Mouse (Mus musculus): ENCODE measurements around the gene Thsd7b.
"Not testable (repeated sequence)": the region's sequence is repeated elsewhere in the genome, so short reads cannot be mapped to it uniquely, and the experiment has no call there.

Gene Thsd7b

DNA sequence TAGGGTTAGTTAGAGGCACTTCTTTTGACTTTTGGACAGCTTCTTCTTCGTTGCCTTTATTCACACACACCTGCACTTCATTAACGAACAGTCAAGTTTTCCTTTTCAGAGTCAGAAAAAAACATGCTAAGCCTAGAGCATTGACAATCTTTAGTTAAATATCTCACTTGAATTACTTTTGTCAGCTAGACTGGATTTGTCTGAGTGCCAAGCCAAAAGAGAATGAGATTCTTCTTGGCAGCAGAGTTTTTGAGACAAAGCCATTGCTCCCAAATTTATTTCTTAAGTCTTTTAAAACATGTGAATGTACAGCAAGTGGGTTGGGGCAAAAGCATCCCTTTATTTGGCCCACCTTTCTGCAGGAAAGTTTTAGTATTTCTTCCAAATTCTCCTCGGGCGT lies 362.0 kb downstream of the Thsd7b start:
- DNase-seq (ENCODE audit: low spot score): no peak

DNA sequence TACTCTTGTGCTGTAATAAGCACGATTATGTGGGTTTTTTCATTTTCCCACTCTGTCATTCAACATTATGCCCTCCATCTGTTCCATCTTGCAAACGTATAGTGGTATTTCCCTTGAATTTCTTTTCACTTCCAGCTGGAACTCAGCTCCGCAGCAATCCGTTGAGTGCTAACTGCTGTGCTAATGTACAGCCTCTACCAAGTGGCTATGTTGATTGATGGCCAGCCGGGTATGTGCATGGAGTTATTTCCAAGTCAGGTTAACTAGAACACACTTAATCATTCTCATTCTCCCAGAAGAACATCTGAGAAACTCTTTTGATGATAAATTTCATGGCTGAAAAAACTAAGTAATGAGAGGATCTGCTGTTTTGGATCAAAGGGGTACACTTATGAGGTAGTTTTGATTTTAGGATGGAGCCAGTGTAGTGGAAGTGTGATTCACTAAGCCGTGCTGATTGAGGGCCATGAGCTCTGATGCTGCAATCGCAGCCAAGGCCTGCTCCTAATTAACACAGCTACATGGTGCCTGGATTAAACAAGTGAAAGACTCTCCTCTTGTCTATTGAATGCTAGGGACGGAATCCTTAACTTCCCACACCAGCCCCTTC lies 371.3 kb downstream of the Thsd7b start:
- DNase-seq (ENCODE audit: low spot score): peak; percentile 33

DNA sequence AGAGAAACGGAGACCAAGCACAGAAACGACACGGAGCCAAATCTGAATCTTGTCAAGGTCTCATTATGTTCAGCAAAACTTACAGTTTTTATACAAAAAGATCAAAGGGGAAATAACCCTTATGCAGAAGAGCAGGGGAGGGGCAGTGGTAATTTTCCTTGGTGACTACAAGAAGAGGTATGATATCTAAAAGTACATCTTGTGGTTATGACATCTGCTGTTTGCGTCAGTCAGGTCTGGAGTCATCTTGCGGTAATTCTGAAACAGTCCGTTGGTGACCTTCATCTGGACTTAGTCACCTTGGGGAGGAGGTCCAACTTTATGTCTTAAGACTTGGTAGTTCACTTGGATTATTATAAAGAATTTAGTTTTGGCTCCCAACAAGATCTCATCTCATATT lies 378.3 kb downstream of the Thsd7b start:
- not testable (repeated sequence) for DNase-seq (ENCODE audit: low spot score)

DNA sequence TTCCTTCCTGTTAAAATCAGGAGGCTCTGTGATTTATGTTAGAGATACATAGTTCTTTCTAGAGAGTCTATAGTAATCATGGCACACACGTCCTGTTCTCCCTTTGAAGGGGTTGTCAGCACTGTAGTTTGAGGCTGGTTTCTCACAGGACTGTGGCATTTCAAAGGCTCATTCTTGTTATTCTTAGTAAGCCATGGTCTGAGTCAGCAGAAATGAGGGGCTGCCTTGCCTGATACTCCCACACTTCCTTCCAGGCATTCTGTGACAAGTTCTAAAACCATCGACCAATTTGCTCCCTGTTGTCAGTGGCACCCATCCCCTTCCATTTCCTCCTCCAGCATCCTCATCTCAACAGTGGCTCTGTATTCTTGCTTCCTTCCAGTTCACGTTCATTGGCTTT lies 384.9 kb downstream of the Thsd7b start:
- no peak for DNase-seq (ENCODE audit: low spot score)

DNA sequence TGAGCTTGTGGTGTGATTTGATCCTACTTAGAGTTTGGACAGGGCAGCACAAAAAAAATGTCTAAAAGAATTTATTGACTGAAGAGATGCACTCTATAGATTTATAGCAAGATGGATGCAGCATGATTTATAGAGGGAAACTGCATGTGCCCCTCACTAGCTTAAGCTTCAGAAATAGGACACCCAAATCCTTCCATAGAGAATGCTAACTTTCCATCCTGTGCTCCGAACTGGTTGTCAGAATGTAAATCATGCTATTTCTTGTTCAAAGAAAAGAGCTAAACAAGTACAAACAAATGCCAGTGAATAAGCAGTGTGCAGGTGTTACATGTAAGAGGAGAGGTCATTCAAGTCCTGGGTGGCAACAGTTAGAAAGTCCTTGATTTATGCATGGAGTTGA lies 402.8 kb downstream of the Thsd7b start:
- DNase-seq (ENCODE audit: low spot score): no peak

GRCm38 (mm10) chr1:129678851-129679250 lies 405.7 kb downstream of the Thsd7b start:
- no peak for DNase-seq (ENCODE audit: low spot score)

DNA sequence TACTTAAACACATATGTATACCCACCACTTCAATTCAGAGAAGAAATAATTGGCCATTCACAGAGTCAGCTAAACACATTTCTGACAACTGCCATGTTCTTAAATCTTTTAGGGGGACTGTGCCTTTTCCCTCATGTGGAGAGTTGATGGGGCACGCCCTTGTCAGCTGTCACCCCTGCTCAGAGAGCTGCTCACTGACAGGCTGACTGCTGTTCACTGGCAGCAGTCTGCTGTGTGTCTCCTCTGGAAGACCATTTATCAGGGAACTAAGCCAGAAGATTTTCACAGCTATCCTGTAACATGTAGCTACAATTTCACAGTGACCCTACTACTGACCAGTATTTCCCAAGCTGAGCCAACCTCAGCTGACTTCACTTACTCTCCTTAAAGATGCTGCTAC lies 432.6 kb downstream of the Thsd7b start:
- no peak for DNase-seq (ENCODE audit: low spot score)

DNA sequence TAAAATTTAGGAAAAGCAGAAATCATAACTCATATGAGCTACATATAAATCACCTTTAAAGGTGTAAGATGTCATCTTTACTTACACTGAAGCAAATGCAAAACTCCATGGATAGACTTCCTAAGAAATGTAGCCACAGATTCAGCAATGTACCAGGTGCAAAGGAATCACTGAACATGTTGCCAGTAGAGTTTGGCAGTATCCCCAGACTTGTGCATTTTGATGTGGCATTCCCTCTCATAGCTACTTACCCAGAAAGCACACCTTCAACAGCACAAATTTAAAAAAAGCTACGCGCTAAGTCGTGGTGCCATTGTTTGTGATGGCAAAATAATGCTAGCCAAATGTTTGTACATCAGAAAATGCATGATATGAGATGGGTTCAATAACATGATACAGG lies 439.6 kb downstream of the Thsd7b start:
- DNase-seq (ENCODE audit: low spot score): no peak

- DNase-seq (ENCODE audit: low spot score): no peak
Measured at GRCm38 (mm10) chr1:129713571-129713970, 440.5 kb downstream of the Thsd7b start.

- no peak for DNase-seq (ENCODE audit: low spot score)
Measured at GRCm38 (mm10) chr1:129719592-129719991, 446.5 kb downstream of the Thsd7b start.

DNA sequence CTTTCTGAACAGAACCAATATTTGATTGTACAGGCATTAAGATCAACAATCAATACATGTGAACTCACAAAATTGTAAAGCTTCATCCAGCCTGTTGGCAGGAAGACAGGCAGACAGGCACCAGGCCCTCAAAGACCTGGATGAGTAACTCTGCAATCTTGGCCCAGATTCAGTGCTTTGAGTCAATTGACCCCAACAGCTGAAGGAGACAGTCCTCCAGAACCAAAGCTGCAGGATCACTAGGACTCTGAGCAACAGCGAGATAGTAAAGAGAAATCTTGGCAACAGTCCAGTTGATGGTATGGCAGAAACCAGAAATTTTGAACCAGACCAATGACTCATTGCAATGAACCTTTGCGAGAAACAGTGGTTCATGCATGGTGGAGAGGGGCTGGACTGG lies 458.9 kb downstream of the Thsd7b start:
- DNase-seq (ENCODE audit: low spot score): no peak

DNA sequence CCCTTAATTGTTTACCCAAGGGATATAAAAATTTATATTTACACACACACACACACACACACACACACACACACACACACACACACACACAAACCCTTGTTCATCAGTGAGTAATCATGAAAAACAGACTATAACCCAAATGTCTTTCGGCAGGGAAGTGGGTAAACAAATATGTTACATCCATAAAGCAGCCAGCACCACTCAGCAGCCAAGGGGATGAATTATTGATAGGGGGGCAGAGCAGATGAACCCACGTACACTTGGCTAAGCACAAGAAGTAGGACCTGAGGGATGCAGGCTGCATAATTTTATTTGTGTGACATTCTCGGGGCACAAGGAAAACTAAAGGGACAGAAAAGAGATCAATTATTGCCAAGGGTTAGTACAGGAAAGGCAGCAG lies 474.5 kb downstream of the Thsd7b start:
- DNase-seq (ENCODE audit: low spot score): no peak

- DNase-seq (ENCODE audit: low spot score): no peak
Measured at GRCm38 (mm10) chr1:129756548-129757240, 483.6 kb downstream of the Thsd7b start.

DNA sequence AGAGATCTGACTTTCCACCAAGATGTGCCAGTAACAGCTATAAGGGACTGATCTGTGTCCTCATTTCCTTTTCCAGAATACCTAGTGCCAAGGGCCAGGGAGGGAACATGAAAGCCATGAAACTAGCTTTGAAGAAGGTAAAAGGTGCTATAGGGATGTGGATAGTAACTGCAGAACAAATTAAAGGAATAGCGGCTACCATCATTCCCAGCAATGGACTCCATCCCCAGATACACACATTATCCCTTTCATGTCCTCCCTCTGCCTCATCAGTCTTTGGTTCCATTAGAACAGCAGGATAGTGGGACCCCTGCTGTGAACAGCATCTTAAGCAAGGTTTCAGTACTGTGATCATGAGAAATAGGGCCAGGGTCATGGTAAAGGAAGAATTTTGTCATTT lies 485.9 kb downstream of the Thsd7b start:
- DNase-seq (ENCODE audit: low spot score): no peak

DNA sequence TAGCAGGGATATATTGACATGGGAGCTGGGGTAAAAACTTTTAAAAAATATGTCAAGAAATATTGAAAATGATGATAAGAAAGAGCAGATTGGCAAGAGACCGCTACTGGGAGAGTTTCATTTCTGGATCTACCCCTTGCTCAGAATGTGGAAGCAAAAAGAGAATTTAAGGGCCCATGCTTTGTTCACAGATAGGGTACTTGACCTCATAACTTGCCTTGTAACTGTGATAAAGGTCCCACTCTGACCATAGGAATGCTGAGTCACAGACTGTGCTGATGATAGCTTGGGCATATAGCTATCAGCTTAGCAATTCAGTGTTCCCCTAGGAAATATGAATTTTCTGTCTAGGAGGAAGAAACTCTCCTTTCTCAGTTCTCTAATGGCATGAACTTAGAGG lies 488.1 kb downstream of the Thsd7b start:
- DNase-seq (ENCODE audit: low spot score): no peak

DNA sequence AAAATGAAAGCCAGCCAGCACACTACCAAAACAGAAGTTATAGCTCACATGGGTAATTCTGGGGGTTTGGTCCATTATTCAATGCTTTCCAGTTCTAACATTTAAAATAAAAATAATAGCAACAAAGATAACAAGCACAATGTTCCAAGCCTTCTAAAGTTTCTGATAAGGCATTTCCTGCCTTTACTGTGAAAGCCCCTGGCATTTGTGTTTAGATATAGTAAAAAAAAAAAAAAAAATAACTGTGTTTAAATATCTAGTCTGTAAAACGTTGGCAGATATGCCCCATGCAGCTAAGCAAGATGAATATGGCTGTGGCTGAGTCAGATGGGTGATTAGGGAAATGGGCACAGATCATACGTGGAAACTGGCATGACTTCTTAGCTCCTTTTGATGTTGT lies 491.6 kb downstream of the Thsd7b start:
- DNase-seq (ENCODE audit: low spot score): no peak

DNA sequence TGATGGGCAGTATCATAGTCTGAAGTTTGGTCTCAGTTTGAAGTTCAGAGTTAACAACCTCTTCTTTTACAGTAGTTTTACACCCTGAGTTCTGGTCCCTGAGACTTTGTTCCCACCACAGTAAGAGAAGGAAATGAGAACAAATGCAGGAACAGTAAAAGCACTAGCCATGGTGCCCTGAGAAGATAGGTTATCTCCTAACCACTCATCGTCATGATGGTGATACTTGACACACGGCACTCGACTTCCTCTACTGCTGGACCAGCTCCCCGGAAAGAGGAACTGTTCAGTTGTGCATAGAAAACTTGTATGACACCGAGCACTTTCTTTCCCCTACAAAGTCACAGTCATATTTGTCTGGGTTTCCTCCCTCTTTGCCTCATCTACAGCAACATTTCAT lies 504.0 kb downstream of the Thsd7b start:
- DNase-seq (ENCODE audit: low spot score): no peak

DNA sequence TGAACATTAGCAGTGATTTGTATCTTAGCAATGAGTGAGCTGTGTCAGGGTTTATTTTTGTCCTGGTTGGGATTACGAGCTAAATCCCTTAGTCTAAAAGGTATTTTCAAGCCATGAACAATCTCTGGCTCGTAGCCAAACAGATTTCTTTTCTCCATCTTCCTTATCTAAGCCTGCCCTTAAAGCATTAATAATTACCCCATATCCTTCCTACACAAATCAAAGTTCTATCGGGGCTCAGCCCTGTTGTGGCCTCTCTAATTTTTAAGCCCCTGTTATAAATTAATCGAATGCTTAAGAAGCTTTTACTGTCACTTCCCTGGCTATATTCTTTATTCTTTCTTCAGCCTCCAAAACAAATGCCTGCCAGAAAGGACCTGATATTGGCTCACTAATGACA lies 506.4 kb downstream of the Thsd7b start:
- DNase-seq (ENCODE audit: low spot score): no peak

DNA sequence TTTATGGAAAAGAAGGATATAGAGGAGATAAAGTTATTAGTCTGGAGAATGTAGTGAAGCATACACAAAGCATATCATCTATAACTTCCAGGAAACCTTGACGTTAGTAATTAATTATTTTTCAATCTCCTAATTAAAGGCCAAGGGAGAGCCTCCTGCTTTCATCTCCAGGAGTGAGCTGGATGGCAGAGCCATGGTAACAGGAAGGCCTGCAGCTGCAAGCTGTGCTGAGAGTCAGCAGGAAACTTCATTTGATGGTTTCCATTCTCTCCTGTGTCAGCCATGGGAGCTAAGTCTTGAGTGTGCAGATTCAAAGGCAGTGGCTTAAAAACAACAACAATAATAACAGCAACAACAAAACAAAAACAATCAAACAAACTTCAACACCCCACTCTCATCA lies 507.5 kb downstream of the Thsd7b start:
- no peak for DNase-seq (ENCODE audit: low spot score)

DNA sequence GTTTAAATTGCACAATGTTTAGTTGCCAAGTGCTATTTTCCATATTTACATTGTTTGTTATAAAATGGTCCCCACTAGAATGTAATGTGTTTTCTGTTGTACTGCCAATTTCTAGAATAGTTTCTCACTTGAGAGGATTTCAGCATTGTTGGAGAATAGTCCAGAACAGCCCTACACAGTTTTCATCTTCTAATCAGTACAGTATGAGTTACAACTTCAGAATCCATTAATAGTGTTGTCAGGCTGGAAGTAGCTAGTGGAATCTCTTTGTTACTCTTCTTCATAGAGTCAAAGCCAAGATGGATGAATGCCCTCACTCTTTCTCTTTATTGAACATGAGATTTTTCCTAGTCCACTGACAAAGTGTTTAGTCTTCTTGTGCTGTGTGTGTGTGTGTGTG lies 525.4 kb downstream of the Thsd7b start:
- no peak for DNase-seq (ENCODE audit: low spot score)

- peak; percentile 42 for DNase-seq (ENCODE audit: low spot score)
Measured at GRCm38 (mm10) chr1:129826927-129827326, 553.8 kb downstream of the Thsd7b start.

DNA sequence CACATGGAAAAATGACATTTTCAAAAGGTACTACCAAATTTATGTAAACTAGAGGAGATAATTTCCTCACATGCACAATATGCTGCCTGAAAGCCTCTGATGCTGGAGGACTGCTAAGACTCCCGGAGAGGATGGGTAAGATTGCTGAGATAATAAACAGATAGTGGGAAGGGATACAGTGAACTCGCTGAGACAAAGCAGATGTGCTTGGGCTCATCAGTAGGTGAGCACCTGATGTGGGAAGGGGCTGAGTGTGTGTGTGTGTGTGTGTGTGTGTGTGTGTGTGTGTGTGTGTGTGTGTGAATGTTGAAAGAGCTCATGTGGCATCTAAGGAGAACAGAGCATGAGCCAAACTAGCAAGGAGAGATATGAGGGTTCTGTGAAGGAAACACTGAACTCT lies 564.2 kb downstream of the Thsd7b start:
- no peak for DNase-seq (ENCODE audit: low spot score)

GRCm38 (mm10) chr1:129837776-129838175 lies 564.7 kb downstream of the Thsd7b start:
- DNase-seq (ENCODE audit: low spot score): peak; percentile 18

DNA sequence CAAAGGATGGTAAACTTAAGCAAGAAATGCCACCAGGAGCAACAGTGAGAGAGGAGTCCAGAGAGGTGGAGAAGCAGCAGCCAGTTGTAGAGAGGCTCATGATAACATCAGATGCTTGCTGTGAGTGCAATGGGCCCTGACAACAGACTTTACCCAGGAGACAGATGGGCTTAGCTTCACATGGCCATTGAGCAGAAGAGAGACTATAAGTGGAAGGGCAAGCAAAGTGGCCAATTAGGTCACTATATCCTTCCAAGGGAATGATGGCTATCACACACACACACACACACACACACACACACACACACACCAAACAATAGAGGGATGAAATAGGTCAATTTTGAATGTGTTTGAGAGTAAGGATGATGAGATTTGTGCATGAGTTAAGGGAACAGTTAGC lies 565.4 kb downstream of the Thsd7b start:
- no peak for DNase-seq (ENCODE audit: low spot score)

Data from embryo, embryonic 10 days (tissue).